Mouse (Mus musculus) neural tube, embryonic 15.5 days (tissue): ENCODE measurements at regions not wholly inside any gene's neighbourhood (a gene's known extent, or its start where the extent isn't known, plus 50 kb on each side); places are given as distances from the start of the nearest gene placed in this dataset.

Source experiments
- ATAC-seq: fragments of 200-750 bp; cut with Nextera tagmentation; 2 replicates; pipeline ENCODE4 v1.8.0; 2017; ENCODE audit warnings: mild to moderate bottlenecking, moderate TSS enrichment, moderate library complexity; ENCODE audit not compliant: low FRiP score
- H3K27ac ChIP-seq: fragments of 300-500 bp; sonication (generic); replicated peaks from 2 replicates; pipeline ENCODE4 v1.5.1; 2015; ENCODE audit warnings: mild to moderate bottlenecking, inconsistent platforms
- H3K27me3 ChIP-seq: fragments of 300-500 bp; sonication (generic); replicated peaks from 2 replicates; pipeline ENCODE4 v1.6.1; 2015; ENCODE audit warnings: inconsistent platforms
- H3K36me3 ChIP-seq: fragments of 300-500 bp; sonication (generic); 2 replicates; pipeline ENCODE4 v1.6.1; 2015; ENCODE audit warnings: inconsistent platforms
- H3K4me1 ChIP-seq: fragments of 300-500 bp; sonication (generic); 2 replicates; pipeline ENCODE4 v1.6.1; 2015; ENCODE audit warnings: inconsistent platforms
- H3K4me2 ChIP-seq: fragments of 300-500 bp; sonication (generic); 2 replicates; pipeline ENCODE4 v1.6.1; 2015; ENCODE audit warnings: inconsistent platforms, mild to moderate bottlenecking, moderate library complexity
- H3K4me3 ChIP-seq: fragments of 300-500 bp; sonication (generic); replicated peaks from 2 replicates; pipeline ENCODE4 v1.5.1; 2015; ENCODE audit warnings: mild to moderate bottlenecking, inconsistent platforms
- H3K9ac ChIP-seq: fragments of 300-500 bp; sonication (generic); replicated peaks from 2 replicates; pipeline ENCODE4 v1.6.1; 2015; ENCODE audit warnings: mild to moderate bottlenecking, inconsistent platforms
- H3K9me3 ChIP-seq: fragments of 300-500 bp; sonication (generic); replicated peaks from 2 replicates; pipeline ENCODE4 v1.6.1; 2016; ENCODE audit warnings: inconsistent platforms
- WGBS: fragments of 180-500 bp; shearing (Covaris S2); methylation state at CpG from one replicate; pipeline ENCODE4 v1.1.7; 2015; ENCODE audit warnings: mixed read lengths; 5-methylcytosine and 5-hydroxymethylcytosine counted together

GRCm38 (mm10) chr5:47542248-47542647, 440.7 kb upstream of the Slit2 start:
- H3K27me3 ChIP-seq: no peaks in the 10 kb centered on the region
- no peak for ATAC-seq
- 81% methylated on average over 1 of the region's 1 CpGs for WGBS
- H3K4me3 ChIP-seq: no peak overlapping the region
- H3K4me1 ChIP-seq: no peaks in the 10 kb centered on the region
- no peak overlapping the region for H3K9ac ChIP-seq
- no peak overlapping the region for H3K4me2 ChIP-seq
- H3K36me3 ChIP-seq: no peaks in the 10 kb centered on the region
- no peak overlapping the region for H3K27ac ChIP-seq
- H3K9me3 ChIP-seq: no peaks in the 10 kb centered on the region

- H3K9ac ChIP-seq: no peak overlapping the region
- H3K4me1 ChIP-seq: no peaks in the 10 kb centered on the region
- 72% methylated on average over 1 of the region's 1 CpGs for WGBS
- H3K4me2 ChIP-seq: no peak overlapping the region
- H3K9me3 ChIP-seq: no peaks in the 10 kb centered on the region
- H3K27me3 ChIP-seq: no peaks in the 10 kb centered on the region
- no peak overlapping the region for H3K4me3 ChIP-seq
- H3K36me3 ChIP-seq: no peaks in the 10 kb centered on the region
- no peak for ATAC-seq
- H3K27ac ChIP-seq: no peak overlapping the region
Observed at GRCm38 (mm10) chr5:47556717-47557116, 426.2 kb upstream of the Slit2 start.

GRCm38 (mm10) chr5:47557152-47557800, 425.7 kb upstream of the Slit2 start:
- Histone ChIP-seq H3K4me2 (no peak overlapping the region), H3K27me3 (no peaks in the 10 kb centered on the region), H3K4me1 (no peaks in the 10 kb centered on the region), H3K4me3 (no peak overlapping the region), H3K9ac (no peak overlapping the region), H3K36me3 (no peaks in the 10 kb centered on the region), H3K9me3 (no peaks in the 10 kb centered on the region), H3K27ac (no peak overlapping the region)
- ATAC-seq: no peak
- WGBS: 17% methylated on average over 8 of the region's 8 CpGs
